Mouse (Mus musculus): ENCODE measurements around the gene Slc9a5. TPM values are rescaled to one million over a fixed set of nuclear protein-coding genes. Genes with fewer than 3 reads are reported as not detected.

The Slc9a5 gene
- polyA plus RNA-seq, 1 experiment from 2014 or later, result 3.8 TPM

GRCm38 (mm10) chr8:105380308-105380707 lies 31.7 kb downstream of the Slc9a5 start:
- ATAC-seq (no peak), DNase-seq (ENCODE audit: low spot score) (no peak)
- H3K27me3 ChIP-seq (replicated peaks; ENCODE audit: control insufficient read depth, insufficient read depth, low read length), result no peaks in the 10 kb centered on the region
- no peaks in the 10 kb centered on the region for H3K9me3 ChIP-seq (replicated peaks; ENCODE audit: control insufficient read depth, low read length)
- WGBS, result 89% methylated on average over 12 of the region's 12 CpGs
- no peak overlapping the region for H3K4me3 ChIP-seq (ENCODE audit: low read depth, low read length)
- no peak overlapping the region for H3K9ac ChIP-seq (ENCODE audit: low read length)
- no peaks in the 10 kb centered on the region for H3K4me1 ChIP-seq (ENCODE audit: control insufficient read depth, insufficient read depth, low read length)
- H3K4me2 ChIP-seq (ENCODE audit: low read length), result no peak overlapping the region
- H3K36me3 ChIP-seq (ENCODE audit: control insufficient read depth, insufficient read depth, low read length), result no peaks in the 10 kb centered on the region
- H3K27ac ChIP-seq (ENCODE audit: low read depth, low read length), result no peak overlapping the region

GRCm38 (mm10) chr8:105384070-105384469 lies 35.4 kb downstream of the Slc9a5 start:
- H3K27ac ChIP-seq (ENCODE audit: low read depth, low read length), result no peak overlapping the region
- no peaks in the 10 kb centered on the region for H3K27me3 ChIP-seq (replicated peaks; ENCODE audit: control insufficient read depth, insufficient read depth, low read length)
- H3K9ac ChIP-seq (ENCODE audit: low read length), result no peak overlapping the region
- DNase-seq (ENCODE audit: low spot score), result no peak
- 93% methylated on average over 2 of the region's 2 CpGs for WGBS
- no peak overlapping the region for H3K4me2 ChIP-seq (ENCODE audit: low read length)
- H3K36me3 ChIP-seq (ENCODE audit: control insufficient read depth, insufficient read depth, low read length), result no peaks in the 10 kb centered on the region
- ATAC-seq, result no peak
- H3K9me3 ChIP-seq (replicated peaks; ENCODE audit: control insufficient read depth, low read length), result no peaks in the 10 kb centered on the region
- H3K4me1 ChIP-seq (ENCODE audit: control insufficient read depth, insufficient read depth, low read length), result no peaks in the 10 kb centered on the region
- no peak overlapping the region for H3K4me3 ChIP-seq (ENCODE audit: low read depth, low read length)

- no peaks in the 10 kb centered on the region for H3K36me3 ChIP-seq (ENCODE audit: control insufficient read depth, insufficient read depth, low read length)
- no peak overlapping the region for H3K4me3 ChIP-seq (ENCODE audit: low read depth, low read length)
- no peak overlapping the region for H3K27ac ChIP-seq (ENCODE audit: low read depth, low read length)
- 76% methylated on average over 1 of the region's 1 CpGs for WGBS
- no peak for ATAC-seq
- no peak overlapping the region for H3K9ac ChIP-seq (ENCODE audit: low read length)
- DNase-seq (ENCODE audit: low spot score), result no peak
- H3K27me3 ChIP-seq (replicated peaks; ENCODE audit: control insufficient read depth, insufficient read depth, low read length), result no peaks in the 10 kb centered on the region
- no peaks in the 10 kb centered on the region for H3K4me1 ChIP-seq (ENCODE audit: control insufficient read depth, insufficient read depth, low read length)
- no peak overlapping the region for H3K4me2 ChIP-seq (ENCODE audit: low read length)
- H3K9me3 ChIP-seq (replicated peaks; ENCODE audit: control insufficient read depth, low read length), result no peaks in the 10 kb centered on the region
Observed at GRCm38 (mm10) chr8:105387151-105387550, 38.5 kb downstream of the Slc9a5 start.

- no peaks in the 10 kb centered on the region for H3K27me3 ChIP-seq (replicated peaks; ENCODE audit: control insufficient read depth, insufficient read depth, low read length)
- no peak overlapping the region for H3K4me2 ChIP-seq (ENCODE audit: low read length)
- no peaks in the 10 kb centered on the region for H3K36me3 ChIP-seq (ENCODE audit: control insufficient read depth, insufficient read depth, low read length)
- 79% methylated on average over 6 of the region's 6 CpGs for WGBS
- ATAC-seq (no peak), DNase-seq (ENCODE audit: low spot score) (no peak)
- H3K4me3 ChIP-seq (ENCODE audit: low read depth, low read length), result no peak overlapping the region
- H3K9me3 ChIP-seq (replicated peaks; ENCODE audit: control insufficient read depth, low read length), result no peaks in the 10 kb centered on the region
- no peak overlapping the region for H3K9ac ChIP-seq (ENCODE audit: low read length)
- H3K27ac ChIP-seq (ENCODE audit: low read depth, low read length), result no peak overlapping the region
- no peaks in the 10 kb centered on the region for H3K4me1 ChIP-seq (ENCODE audit: control insufficient read depth, insufficient read depth, low read length)
Observed at GRCm38 (mm10) chr8:105389096-105389495, 40.5 kb downstream of the Slc9a5 start.

- H3K27me3 ChIP-seq (replicated peaks; ENCODE audit: control insufficient read depth, insufficient read depth, low read length), result no peaks in the 10 kb centered on the region
- ATAC-seq, result no peak
Observed at GRCm38 (mm10) chr8:105393089-105393787, 44.6 kb downstream of the Slc9a5 start.

GRCm38 (mm10) chr8:105393915-105394314 lies 45.3 kb downstream of the Slc9a5 start:
- Histone ChIP-seq H3K36me3 (ENCODE audit: control insufficient read depth, insufficient read depth, low read length) (no peaks in the 10 kb centered on the region), H3K9me3 (replicated peaks; ENCODE audit: control insufficient read depth, low read length) (no peaks in the 10 kb centered on the region), H3K4me3 (ENCODE audit: low read depth, low read length) (no peak overlapping the region), H3K9ac (ENCODE audit: low read length) (no peak overlapping the region), H3K4me1 (ENCODE audit: control insufficient read depth, insufficient read depth, low read length) (no peaks in the 10 kb centered on the region), H3K27ac (ENCODE audit: low read depth, low read length) (no peak overlapping the region), H3K27me3 (replicated peaks; ENCODE audit: control insufficient read depth, insufficient read depth, low read length) (no peaks in the 10 kb centered on the region), H3K4me2 (ENCODE audit: low read length) (no peak overlapping the region)
- DNase-seq (ENCODE audit: low spot score), result no peak
- WGBS, result 46% methylated on average over 7 of the region's 7 CpGs
- no peak for ATAC-seq

More at GRCm38 (mm10) chr8:105393089-105393787, 44.6 kb downstream of the Slc9a5 start:
- Histone ChIP-seq H3K36me3 (ENCODE audit: control insufficient read depth, insufficient read depth, low read length) (no peaks in the 10 kb centered on the region), H3K4me1 (ENCODE audit: control insufficient read depth, insufficient read depth, low read length) (no peaks in the 10 kb centered on the region), H3K27ac (ENCODE audit: low read depth, low read length) (no peak overlapping the region), H3K4me2 (ENCODE audit: low read length) (no peak overlapping the region), H3K4me3 (ENCODE audit: low read depth, low read length) (no peak overlapping the region), H3K9me3 (replicated peaks; ENCODE audit: control insufficient read depth, low read length) (no peaks in the 10 kb centered on the region), H3K9ac (ENCODE audit: low read length) (no peak overlapping the region)
- 90% methylated on average over 12 of the region's 12 CpGs for WGBS
- no peak for DNase-seq (ENCODE audit: low spot score)

- WGBS, result 46% methylated on average over 3 of the region's 3 CpGs
- DNase-seq (ENCODE audit: low spot score), result peak; percentile 82
Observed at GRCm38 (mm10) chr8:105397747-105398146, 49.1 kb downstream of the Slc9a5 start.

GRCm38 (mm10) chr8:105400016-105400415 lies 51.4 kb downstream of the Slc9a5 start:
- Histone ChIP-seq H3K9ac (ENCODE audit: low read length) (no peak overlapping the region), H3K4me1 (ENCODE audit: control insufficient read depth, insufficient read depth, low read length) (no peaks in the 10 kb centered on the region), H3K4me3 (ENCODE audit: low read depth, low read length) (no peak overlapping the region), H3K27ac (ENCODE audit: low read depth, low read length) (no peak overlapping the region), H3K36me3 (ENCODE audit: control insufficient read depth, insufficient read depth, low read length) (no peaks in the 10 kb centered on the region), H3K27me3 (replicated peaks; ENCODE audit: control insufficient read depth, insufficient read depth, low read length) (no peaks in the 10 kb centered on the region), H3K4me2 (ENCODE audit: low read length) (no peak overlapping the region), H3K9me3 (replicated peaks; ENCODE audit: control insufficient read depth, low read length) (no peaks in the 10 kb centered on the region)
- DNase-seq (ENCODE audit: low spot score) (no peak), ATAC-seq (no peak)
- 88% methylated on average over 5 of the region's 5 CpGs for WGBS

More at GRCm38 (mm10) chr8:105397747-105398146, 49.1 kb downstream of the Slc9a5 start:
- no peak overlapping the region for H3K9ac ChIP-seq (ENCODE audit: low read length)
- no peaks in the 10 kb centered on the region for H3K27me3 ChIP-seq (replicated peaks; ENCODE audit: control insufficient read depth, insufficient read depth, low read length)
- H3K9me3 ChIP-seq (replicated peaks; ENCODE audit: control insufficient read depth, low read length), result no peaks in the 10 kb centered on the region
- no peaks in the 10 kb centered on the region for H3K4me1 ChIP-seq (ENCODE audit: control insufficient read depth, insufficient read depth, low read length)
- no peak overlapping the region for H3K27ac ChIP-seq (ENCODE audit: low read depth, low read length)
- ATAC-seq, result no peak
- H3K4me3 ChIP-seq (ENCODE audit: low read depth, low read length), result no peak overlapping the region
- no peaks in the 10 kb centered on the region for H3K36me3 ChIP-seq (ENCODE audit: control insufficient read depth, insufficient read depth, low read length)
- no peak overlapping the region for H3K4me2 ChIP-seq (ENCODE audit: low read length)

- H3K4me2 ChIP-seq (ENCODE audit: low read length), result no peak overlapping the region
- no peak overlapping the region for H3K9ac ChIP-seq (ENCODE audit: low read length)
- no peaks in the 10 kb centered on the region; the same call in 1 of the 2 replicates for H3K4me1 ChIP-seq (ENCODE audit: control insufficient read depth, insufficient read depth, low read length)
- 91% methylated on average over 8 of the region's 8 CpGs for WGBS
- ATAC-seq (no peak), DNase-seq (ENCODE audit: low spot score) (no peak)
- no peak overlapping the region for H3K27ac ChIP-seq (ENCODE audit: low read depth, low read length)
- H3K27me3 ChIP-seq (replicated peaks; ENCODE audit: control insufficient read depth, insufficient read depth, low read length), result no peaks in the 10 kb centered on the region
- no peaks in the 10 kb centered on the region for H3K36me3 ChIP-seq (ENCODE audit: control insufficient read depth, insufficient read depth, low read length)
- H3K9me3 ChIP-seq (replicated peaks; ENCODE audit: control insufficient read depth, low read length), result no peaks in the 10 kb centered on the region
- H3K4me3 ChIP-seq (ENCODE audit: low read depth, low read length), result no peak overlapping the region
Observed at GRCm38 (mm10) chr8:105403467-105403866, 54.8 kb downstream of the Slc9a5 start.

All from forebrain, embryonic 14.5 days (tissue).